Mouse (Mus musculus) limb, embryonic 15.5 days (tissue): Measurements from ENCODE around the gene Cfap300. TPM values are rescaled to one million over a fixed set of nuclear protein-coding genes. Genes with fewer than 3 reads are reported as not detected.

ENCODE experiments used
- ATAC-seq: fragments of 200-750 bp; cut with Nextera tagmentation; 2 replicates; pipeline ENCODE4 v1.8.0; 2017; ENCODE audit warnings: low read depth, moderate TSS enrichment; ENCODE audit not compliant: insufficient number of reproducible peaks, low FRiP score, low TSS enrichment
- H3K27ac ChIP-seq: fragments of 300-500 bp; sonication (generic); 2 replicates; pipeline ENCODE4 v1.5.1; 2015; ENCODE audit warnings: moderate library complexity, mild to moderate bottlenecking, inconsistent platforms
- H3K27me3 ChIP-seq: fragments of 300-500 bp; sonication (generic); 2 replicates; pipeline ENCODE4 v1.6.1; 2015; ENCODE audit warnings: inconsistent platforms
- H3K36me3 ChIP-seq: fragments of 300-500 bp; sonication (generic); 2 replicates; pipeline ENCODE4 v1.6.1; 2015; ENCODE audit warnings: inconsistent platforms
- H3K4me1 ChIP-seq: fragments of 300-500 bp; sonication (generic); 2 replicates; pipeline ENCODE4 v1.6.1; 2015; ENCODE audit warnings: inconsistent platforms
- H3K4me2 ChIP-seq: fragments of 300-500 bp; sonication (generic); 2 replicates; pipeline ENCODE4 v1.6.1; 2015; ENCODE audit warnings: mild to moderate bottlenecking, inconsistent platforms
- H3K4me3 ChIP-seq: fragments of 300-500 bp; sonication (generic); 2 replicates; pipeline ENCODE4 v1.5.1; 2015; ENCODE audit warnings: mild to moderate bottlenecking, inconsistent platforms
- H3K9ac ChIP-seq: fragments of 300-500 bp; sonication (generic); 2 replicates; pipeline ENCODE4 v1.6.1; 2015; ENCODE audit warnings: inconsistent platforms
- H3K9me3 ChIP-seq: fragments of 300-500 bp; sonication (generic); 2 replicates; pipeline ENCODE4 v1.6.1; 2016; ENCODE audit warnings: inconsistent platforms
- WGBS: fragments of 180-500 bp; shearing (Covaris S2); methylation state at CpG from one replicate; pipeline ENCODE4 v1.1.7; 2015; 5-methylcytosine and 5-hydroxymethylcytosine counted together
- polyA plus RNA-seq: library from polyadenylated mRNA; unstranded; fragments of >200 nt; fragmentation: Nextera tagmentation; extraction: Ambion mirVana; gene quantifications from 2 replicates; pipeline ENCODE4 v1.2.1, GENCODE M21; 2015

The Cfap300 gene
- polyA plus RNA-seq, 1 experiment from 2014 or later: 12.7 TPM

DNA sequence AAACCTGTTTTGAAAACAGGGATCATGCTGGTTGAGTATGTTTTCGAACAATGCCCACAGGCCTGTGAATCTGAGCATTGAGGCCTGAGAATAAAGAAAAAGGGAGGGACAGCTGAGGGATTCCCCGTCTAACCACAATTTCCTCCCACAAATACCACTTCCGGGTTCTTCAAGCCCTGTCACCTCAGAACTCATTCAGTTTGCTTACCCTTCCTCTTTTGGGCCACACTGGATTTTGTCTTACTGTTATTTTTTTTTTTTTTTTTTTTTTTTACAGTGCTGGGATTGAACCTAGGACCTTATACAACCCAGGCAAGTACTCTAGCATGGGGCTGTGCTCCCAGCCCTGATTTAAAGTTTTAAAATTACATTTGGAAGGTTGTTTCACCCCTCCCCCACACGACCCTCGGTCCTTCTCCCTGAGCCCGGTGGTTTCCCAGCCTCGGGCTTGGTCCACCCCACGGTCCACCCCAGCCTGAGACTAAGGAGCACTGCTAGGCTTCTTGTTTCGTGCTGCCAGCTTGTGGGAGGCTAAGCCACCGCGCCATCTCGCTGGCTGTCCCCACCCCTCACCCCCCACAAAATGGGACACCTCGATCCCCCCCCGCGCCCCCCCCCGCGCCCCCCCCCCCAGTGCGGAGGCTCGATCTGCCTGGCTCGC is 25.2 kb downstream of the Cfap300 start:
- ATAC-seq: no peak
- Histone ChIP-seq H3K4me2 (no peak overlapping the region), H3K36me3 (no peaks in the 10 kb centered on the region), H3K27me3 (no peaks in the 10 kb centered on the region), H3K9me3 (no peaks in the 10 kb centered on the region), H3K4me3 (no peak overlapping the region), H3K4me1 (no peaks in the 10 kb centered on the region), H3K27ac (no peak overlapping the region), H3K9ac (no peak overlapping the region)
- WGBS: 55% methylated on average over 19 of the region's 20 CpGs

- peaks cover 15% of the 10 kb centered on the region for H3K4me1 ChIP-seq
- no peaks in the 10 kb centered on the region for H3K9me3 ChIP-seq
- peak within 1 kb of the TSS; percentile 94 for H3K9ac ChIP-seq
- H3K4me2 ChIP-seq: peak within 1 kb of the TSS; percentile 38
- peak; percentile 85 for ATAC-seq
- peak within 1 kb of the TSS; percentile 99 for H3K27ac ChIP-seq
- under 1% methylated on average over 74 of the region's 79 CpGs for WGBS
- H3K36me3 ChIP-seq: peaks cover 13% of the 10 kb centered on the region
- H3K27me3 ChIP-seq: no peaks in the 10 kb centered on the region
- H3K4me3 ChIP-seq: peak within 1 kb of the TSS; percentile 91
Observed at GRCm38 (mm10) chr9:8004370-8004991, 38.1 kb downstream of the Cfap300 start, which contains the start of gene Yap1. Gene Yap1 (minus strand): TSS chr9:8004596.

- under 1% methylated on average over 72 of the region's 82 CpGs for WGBS
- Histone ChIP-seq H3K9me3 (no peaks in the 10 kb centered on the region), H3K9ac (peak overlapping the region; percentile 94), H3K27ac (peak overlapping the region; percentile 99), H3K4me1 (peaks cover 17% of the 10 kb centered on the region), H3K4me3 (peak overlapping the region; percentile 91), H3K36me3 (peaks cover 21% of the 10 kb centered on the region), H3K27me3 (no peaks in the 10 kb centered on the region), H3K4me2 (peak overlapping the region; percentile 38)
- ATAC-seq: peak; percentile 36
Observed at GRCm38 (mm10) chr9:8003301-8004271, 39.0 kb downstream of the Cfap300 start.

GRCm38 (mm10) chr9:8002806-8003205 is 39.8 kb downstream of the Cfap300 start:
- Histone ChIP-seq H3K4me1 (peaks cover 21% of the 10 kb centered on the region), H3K27ac (peak overlapping the region; percentile 99), H3K9me3 (no peaks in the 10 kb centered on the region), H3K36me3 (peaks cover 29% of the 10 kb centered on the region), H3K4me2 (peak overlapping the region; percentile 38), H3K4me3 (peak overlapping the region; percentile 91), H3K27me3 (no peaks in the 10 kb centered on the region), H3K9ac (peak overlapping the region; percentile 94)
- no peak for ATAC-seq
- WGBS: 1% methylated on average over 12 of the region's 12 CpGs

- 48% methylated on average over 7 of the region's 7 CpGs for WGBS
- Histone ChIP-seq H3K9ac (no peak overlapping the region), H3K4me3 (no peak overlapping the region), H3K9me3 (no peaks in the 10 kb centered on the region), H3K4me2 (no peak overlapping the region), H3K27ac (no peak overlapping the region), H3K4me1 (peaks cover 21% of the 10 kb centered on the region), H3K27me3 (no peaks in the 10 kb centered on the region), H3K36me3 (peaks cover 35% of the 10 kb centered on the region)
- ATAC-seq: no peak
Observed at GRCm38 (mm10) chr9:8001352-8001751, 41.3 kb downstream of the Cfap300 start.

DNA sequence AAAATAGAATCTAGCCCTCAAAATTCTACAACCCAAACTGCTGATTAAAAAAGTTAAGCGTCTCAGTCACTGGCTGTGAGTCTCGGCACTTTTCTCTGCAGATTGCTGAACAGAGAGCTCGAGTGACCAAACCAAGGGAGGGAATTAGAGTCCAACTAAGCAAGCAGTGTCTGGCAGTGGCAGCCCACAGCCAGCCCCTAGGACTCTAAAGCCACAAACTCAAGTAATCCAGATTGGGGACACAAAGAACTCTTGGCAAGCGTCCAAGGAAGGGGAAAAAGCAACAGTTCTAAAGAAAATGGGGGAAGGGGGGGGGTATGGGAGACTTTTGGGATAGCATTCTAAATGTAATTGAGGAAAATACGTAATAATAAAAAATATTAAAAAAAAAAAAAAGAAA is 48.3 kb downstream of the Cfap300 start:
- 75% methylated on average over 5 of the region's 5 CpGs for WGBS
- Histone ChIP-seq H3K27ac (no peak overlapping the region), H3K36me3 (peaks cover 48% of the 10 kb centered on the region), H3K9me3 (no peaks in the 10 kb centered on the region), H3K9ac (no peak overlapping the region), H3K4me1 (peaks cover 9% of the 10 kb centered on the region; the same call in 1 of the 2 replicates), H3K4me3 (no peak overlapping the region), H3K27me3 (no peaks in the 10 kb centered on the region), H3K4me2 (no peak overlapping the region)
- ATAC-seq: no peak

DNA sequence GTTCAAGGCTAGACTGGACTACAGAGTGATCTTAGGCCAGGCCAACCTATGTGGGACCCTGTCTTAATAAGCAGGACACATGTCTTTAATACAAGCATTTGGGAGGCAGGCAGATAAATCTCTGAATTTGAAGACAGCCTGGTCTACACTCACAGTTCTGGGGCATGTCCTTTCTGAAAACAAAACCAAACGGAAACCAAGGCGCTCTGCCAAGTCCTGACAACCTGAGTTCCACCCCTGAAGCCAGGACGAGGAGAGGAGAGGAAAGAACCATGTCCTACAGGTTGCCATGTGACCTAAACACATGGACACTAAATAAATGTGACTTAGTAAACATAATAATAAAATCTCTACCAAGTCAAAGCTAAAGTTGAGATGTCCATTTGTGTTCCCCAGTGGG is 50.0 kb downstream of the Cfap300 start:
- WGBS: 49% methylated on average over 3 of the region's 3 CpGs
- Histone ChIP-seq H3K4me2 (no peak overlapping the region), H3K27ac (no peak overlapping the region), H3K4me1 (0 out of 2 replicates have a peak, but pooled peaks cover 4% of the 10 kb centered on the region), H3K9ac (no peak overlapping the region), H3K9me3 (no peaks in the 10 kb centered on the region), H3K36me3 (peaks cover 47% of the 10 kb centered on the region), H3K4me3 (no peak overlapping the region), H3K27me3 (no peaks in the 10 kb centered on the region)
- no peak for ATAC-seq

DNA sequence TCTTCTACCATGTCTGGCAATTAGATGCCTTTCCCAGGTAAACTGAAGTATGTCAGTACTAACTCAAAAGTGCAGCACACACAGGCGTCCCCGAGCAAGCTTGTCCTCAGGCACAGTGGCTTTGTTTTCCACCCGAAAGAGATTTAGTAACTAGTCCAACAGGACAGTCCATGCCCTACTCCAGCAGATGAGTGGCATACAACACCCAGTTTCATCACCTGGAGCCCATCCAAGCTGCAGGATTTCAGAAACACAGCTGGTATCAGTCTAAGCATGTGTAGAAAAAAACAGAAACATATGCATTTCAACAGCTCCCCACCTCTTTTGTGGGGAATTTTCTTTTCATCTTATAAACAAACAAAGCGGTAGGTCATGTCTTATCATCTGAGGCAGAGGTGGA is 51.7 kb downstream of the Cfap300 start:
- ATAC-seq: no peak
- no peaks in the 10 kb centered on the region for H3K9me3 ChIP-seq
- H3K4me3 ChIP-seq: no peak overlapping the region
- no peak overlapping the region for H3K9ac ChIP-seq
- 73% methylated on average over 4 of the region's 4 CpGs for WGBS
- H3K36me3 ChIP-seq: peaks cover 45% of the 10 kb centered on the region
- 0 out of 2 replicates have a peak, but pooled peaks cover 4% of the 10 kb centered on the region for H3K4me1 ChIP-seq
- H3K27me3 ChIP-seq: no peaks in the 10 kb centered on the region
- no peak overlapping the region for H3K27ac ChIP-seq
- H3K4me2 ChIP-seq: no peak overlapping the region

GRCm38 (mm10) chr9:7987119-7987518 is 55.5 kb downstream of the Cfap300 start:
- H3K27ac ChIP-seq: no peak overlapping the region
- 69% methylated on average over 5 of the region's 5 CpGs for WGBS

GRCm38 (mm10) chr9:7984287-7984686 is 58.3 kb downstream of the Cfap300 start:
- Histone ChIP-seq H3K4me2 (no peak overlapping the region), H3K36me3 (peaks cover 26% of the 10 kb centered on the region), H3K4me1 (no peaks in the 10 kb centered on the region), H3K27ac (no peak overlapping the region), H3K27me3 (no peaks in the 10 kb centered on the region), H3K4me3 (no peak overlapping the region), H3K9ac (no peak overlapping the region), H3K9me3 (no peaks in the 10 kb centered on the region)
- WGBS: 67% methylated on average over 4 of the region's 4 CpGs
- no peak for ATAC-seq

More at GRCm38 (mm10) chr9:7987119-7987518, 55.5 kb downstream of the Cfap300 start:
- Histone ChIP-seq H3K27me3 (no peaks in the 10 kb centered on the region), H3K36me3 (peaks cover 41% of the 10 kb centered on the region), H3K4me2 (no peak overlapping the region), H3K4me1 (no peaks in the 10 kb centered on the region), H3K9ac (no peak overlapping the region), H3K9me3 (no peaks in the 10 kb centered on the region), H3K4me3 (no peak overlapping the region)
- ATAC-seq: no peak

GRCm38 (mm10) chr9:7983665-7984064 is 59.0 kb downstream of the Cfap300 start:
- peaks cover 21% of the 10 kb centered on the region for H3K36me3 ChIP-seq
- H3K27me3 ChIP-seq: no peaks in the 10 kb centered on the region
- H3K9me3 ChIP-seq: no peaks in the 10 kb centered on the region
- WGBS: 38% methylated on average over 2 of the region's 2 CpGs
- H3K4me1 ChIP-seq: no peaks in the 10 kb centered on the region
- H3K27ac ChIP-seq: no peak overlapping the region
- H3K9ac ChIP-seq: no peak overlapping the region
- H3K4me2 ChIP-seq: no peak overlapping the region
- no peak for ATAC-seq
- no peak overlapping the region for H3K4me3 ChIP-seq
